Mouse (Mus musculus) brain, embryonic 18.5 days (tissue): ENCODE measurements around the gene Sumo2.
"Not testable (repeated sequence)": the region's sequence is repeated elsewhere in the genome, so short reads cannot be mapped to it uniquely, and the experiment has no call there.

Experiments
- DNase-seq: peaks from one replicate; pipeline ENCODE4 v3.0.0-alpha.2; 2012; ENCODE audit warnings: low read depth, low spot score

Gene Sumo2

DNA sequence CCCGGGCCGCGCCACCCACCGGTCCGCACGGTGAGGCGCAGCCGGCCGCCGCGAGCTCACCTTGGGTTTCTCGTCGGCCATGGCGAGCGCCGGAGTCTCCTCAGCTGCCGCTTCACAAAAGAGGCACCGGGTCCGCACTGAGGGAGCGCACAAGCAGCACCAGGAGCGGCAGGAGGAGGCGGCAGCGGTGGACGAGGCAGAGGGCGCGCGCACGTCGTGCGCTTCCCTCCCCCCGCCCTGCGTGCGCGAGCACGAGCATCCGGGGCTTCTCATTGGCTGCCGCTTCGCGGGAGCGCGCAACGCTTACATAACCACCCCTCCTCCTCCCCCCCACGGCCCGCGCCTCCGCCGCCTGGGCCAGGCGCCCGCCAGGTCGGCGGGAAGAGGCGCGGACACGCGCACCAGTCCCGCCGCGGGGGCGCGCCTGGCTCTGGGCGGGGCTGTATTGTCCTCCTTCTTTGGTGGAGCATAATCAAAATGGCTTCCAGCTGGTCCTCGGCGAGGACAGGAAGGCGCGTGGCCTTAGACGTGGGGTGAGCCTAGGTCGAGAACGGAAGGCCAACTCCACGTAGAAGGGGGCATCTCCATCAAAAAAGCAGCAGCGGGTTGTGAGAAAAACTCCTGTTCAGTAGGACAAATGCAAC lies at the start of gene Sumo2:
Gene Sumo2, minus strand, starts transcription at position 239 of the 644 bp plus-strand sequence.
- DNase-seq, result peak; percentile 91

DNA sequence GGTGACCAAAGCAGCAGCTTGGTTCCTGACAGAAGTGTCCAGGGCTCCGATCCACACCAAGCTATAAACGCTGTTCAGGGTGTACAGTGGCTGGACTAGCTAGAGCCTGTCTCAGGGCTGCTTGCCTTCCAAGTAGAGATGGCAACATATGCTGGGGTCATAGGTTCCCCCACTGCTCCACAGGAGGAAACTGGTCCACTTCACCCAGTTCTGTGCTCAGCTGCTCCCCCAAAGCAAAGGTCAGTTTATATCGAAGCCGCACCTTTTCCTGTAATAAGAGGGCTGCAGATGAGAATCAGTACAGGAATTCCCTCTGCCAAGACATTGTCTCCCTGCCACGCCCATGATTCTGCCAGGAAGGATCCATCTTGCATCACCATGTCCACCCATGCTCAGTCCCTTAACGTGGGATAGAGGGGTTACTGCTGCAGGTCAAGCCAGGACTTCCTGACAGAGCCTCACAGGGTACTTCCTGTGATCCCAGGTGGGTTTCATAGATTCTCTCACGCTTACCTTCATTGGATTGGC lies 49.6 kb upstream of the Sumo2 start:
- no peak for DNase-seq

DNA sequence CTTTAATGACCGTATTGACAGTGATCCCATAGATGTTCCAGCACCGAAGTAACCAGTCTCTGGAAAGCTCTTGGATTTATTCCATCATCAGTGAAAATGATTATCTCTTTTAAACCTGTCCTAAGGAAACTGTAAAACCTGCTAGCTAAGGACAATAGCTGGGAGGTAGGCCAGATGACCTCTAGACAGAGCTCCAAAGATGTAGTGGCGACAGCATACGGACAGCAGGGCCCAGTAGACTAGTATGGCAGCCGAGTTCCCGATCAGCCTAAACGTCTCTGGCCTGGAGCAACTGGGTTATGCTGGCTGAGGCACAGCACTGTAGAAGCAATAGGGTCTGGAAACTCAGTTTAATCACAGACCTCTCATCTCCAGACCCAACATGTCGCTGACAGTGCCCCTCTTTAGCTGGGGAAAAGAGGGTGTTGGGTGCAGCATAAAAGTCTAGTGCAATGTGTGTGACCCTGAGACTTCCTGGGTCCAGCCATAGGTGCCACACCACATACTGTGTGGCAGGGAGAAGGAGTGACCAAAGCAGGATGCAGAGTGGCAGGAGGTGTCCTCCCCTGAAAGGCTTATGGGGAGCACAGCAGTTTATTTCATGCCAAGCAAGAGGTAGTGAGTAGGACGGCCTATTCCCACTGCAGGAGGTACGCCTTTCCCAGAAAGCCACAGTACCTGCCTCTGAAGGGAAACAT lies 48.4 kb upstream of the Sumo2 start:
- DNase-seq, result no peak

DNA sequence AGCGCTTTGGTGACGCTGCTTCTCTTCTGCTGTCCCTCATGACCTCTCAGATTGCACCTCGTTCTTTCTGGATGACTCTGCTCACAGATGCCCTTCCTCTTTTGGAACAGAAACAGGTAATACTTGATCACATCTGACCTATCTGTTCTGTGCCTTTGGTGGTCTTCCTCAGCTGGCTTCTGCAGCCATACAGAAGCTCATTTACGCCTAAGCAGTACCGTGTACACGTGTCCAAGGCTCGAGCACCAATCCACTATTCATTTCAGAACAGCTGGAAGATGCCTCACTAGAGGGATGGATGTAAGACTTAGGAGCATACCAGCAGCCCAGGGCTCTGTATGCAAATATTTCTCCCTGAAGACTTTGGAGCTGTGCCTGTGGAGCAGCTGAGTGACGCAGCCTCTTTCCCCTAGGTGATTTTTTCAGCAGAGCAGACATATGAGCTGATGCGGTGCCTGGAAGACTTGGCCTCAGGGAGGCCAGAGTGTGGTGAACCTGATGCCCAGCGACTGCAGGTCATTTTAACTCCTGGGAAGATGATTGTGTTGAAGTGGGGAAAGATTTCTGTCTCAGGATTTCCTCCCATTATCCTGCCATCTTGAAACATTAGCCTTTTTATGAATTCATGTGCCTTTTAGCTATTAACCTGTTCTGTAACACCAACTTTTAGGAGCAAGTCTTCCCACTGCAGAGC lies 47.0 kb upstream of the Sumo2 start:
- DNase-seq, result no peak

DNA sequence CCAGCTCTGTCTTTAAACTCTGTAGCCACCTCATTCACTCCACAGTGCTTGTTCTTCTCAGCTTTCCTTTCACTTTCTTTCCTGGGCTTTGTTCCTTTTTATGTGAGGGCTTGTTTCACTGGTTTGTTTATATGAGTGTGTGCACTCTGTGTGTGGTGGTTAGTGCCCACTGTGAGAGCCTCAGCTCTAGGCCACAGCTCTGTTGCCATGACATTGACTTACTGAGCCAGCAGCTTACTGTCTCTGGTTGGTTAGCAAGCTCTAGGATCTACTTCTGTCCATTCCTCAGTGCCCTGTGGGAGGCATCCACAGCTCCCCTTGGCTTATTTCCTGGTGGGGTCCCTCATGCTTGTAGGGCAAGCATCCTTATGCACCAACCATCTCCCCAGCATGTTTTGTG lies 43.0 kb upstream of the Sumo2 start:
- DNase-seq, result no peak

DNA sequence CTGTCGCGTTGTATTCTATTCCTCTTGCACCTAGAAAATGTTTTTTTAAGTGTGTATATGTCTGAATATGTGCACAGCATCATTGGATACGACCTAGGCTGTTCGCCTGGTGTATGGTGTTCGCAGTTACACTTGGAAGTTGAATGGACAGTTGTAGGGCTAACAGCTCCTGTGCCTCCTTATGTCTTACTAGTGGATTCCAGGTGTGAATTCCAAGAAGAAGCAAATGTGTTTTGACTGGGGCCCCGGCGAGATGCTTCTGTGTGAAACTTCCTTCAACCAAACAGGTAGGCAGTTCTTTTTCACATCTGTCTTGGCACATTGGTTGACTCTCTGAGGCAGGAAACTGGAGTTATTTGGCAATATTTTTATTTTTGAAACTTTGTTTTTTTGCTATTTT lies 28.9 kb upstream of the Sumo2 start:
- DNase-seq, result no peak

DNA sequence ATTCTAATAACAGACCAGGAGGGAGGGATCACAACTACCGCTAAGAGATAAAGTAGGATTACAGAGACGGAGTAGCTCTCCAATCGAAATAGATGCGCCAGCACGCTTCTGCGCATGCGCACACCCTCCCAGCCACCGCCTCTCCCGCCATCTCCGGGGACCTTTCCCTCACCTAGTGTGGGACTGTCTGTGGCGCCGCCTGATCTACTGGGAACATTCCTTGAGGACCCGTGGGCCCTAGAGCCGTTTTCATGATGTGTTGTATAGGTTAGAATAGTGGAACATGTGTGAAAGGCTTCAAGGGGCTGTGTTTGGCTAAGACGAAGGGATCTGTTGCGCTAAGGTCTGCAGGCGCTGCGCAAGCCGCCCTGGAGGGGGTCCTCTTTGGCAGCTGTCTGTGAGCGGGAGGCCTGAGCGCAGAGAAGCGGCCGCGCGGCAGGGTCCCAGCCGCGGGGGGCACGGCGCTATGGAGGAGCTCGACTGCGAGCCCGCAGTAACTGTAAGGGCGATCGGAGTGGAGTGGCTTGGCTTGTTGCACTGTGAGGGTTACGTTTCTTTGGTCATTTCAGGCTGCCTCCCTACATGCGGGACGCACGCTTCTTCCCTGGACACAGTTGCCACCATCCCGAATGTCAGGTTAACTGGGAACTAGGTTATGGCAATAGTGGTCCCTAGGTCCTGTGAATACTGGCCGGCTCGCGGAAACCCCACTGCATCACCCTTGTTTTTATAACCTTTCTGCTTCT lies 28.2 kb upstream of the Sumo2 start, which contains the start of gene Nup85:
Gene Nup85, plus strand, starts transcription at position 371 of the 746 bp plus-strand sequence.
- DNase-seq, result peak; percentile 91

DNA sequence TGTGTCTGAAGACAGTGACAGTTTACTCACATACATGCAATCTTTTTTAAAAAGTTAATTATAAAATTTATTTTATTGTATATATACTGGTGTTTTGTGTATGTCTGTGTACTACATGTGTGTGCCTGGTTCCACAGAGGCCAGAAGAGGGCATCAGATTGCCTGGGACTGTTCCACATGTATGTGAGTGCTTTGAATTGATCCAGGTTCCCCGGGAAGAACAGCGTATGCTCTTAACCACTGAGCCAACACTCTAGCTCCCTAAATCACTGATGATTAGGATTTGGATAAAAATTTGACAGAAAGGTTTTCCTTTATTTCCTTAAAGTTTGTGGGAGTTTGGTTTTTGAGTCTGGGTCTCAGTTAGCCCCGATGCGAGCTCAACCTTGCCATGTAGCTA lies 27.3 kb upstream of the Sumo2 start:
- DNase-seq, result no peak

DNA sequence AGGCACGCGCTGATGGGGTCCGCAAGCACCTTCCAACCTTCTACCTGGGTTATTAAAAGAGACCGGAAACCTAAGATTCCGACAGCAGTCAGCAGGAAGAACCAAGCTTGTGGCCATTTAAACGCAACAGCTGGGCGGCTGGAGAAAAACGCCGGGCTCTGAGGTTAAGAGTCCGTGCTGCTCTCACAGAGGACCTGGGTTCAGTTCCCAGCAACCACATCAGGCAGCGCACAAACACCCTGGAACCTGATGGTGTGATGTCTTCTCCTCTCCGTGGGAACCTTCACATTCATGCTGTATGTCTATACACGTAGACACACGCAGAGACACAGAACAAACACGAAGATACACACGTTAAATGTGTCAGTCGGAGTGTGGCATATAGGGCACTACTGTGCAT lies 19.6 kb upstream of the Sumo2 start:
- DNase-seq, result no peak

DNA sequence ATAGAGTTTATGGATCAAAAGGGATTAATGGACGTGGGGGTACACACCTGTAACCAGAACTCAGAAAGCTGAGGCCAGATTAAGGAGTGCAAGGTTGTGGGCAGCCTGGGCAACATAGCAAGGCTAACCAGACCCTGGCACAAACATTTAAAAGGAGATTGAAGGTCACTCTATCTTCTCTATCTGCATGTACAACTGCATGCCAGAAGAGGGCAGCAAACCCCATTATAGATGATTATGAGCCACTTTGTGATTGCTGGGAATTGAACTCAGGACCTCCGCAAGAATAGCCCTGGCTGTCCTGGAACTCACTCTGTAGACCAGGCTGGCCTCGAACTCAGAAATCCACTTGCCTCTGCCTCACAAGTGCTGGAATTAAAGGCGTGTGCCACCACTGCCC lies 16.7 kb upstream of the Sumo2 start:
- no peak for DNase-seq

DNA sequence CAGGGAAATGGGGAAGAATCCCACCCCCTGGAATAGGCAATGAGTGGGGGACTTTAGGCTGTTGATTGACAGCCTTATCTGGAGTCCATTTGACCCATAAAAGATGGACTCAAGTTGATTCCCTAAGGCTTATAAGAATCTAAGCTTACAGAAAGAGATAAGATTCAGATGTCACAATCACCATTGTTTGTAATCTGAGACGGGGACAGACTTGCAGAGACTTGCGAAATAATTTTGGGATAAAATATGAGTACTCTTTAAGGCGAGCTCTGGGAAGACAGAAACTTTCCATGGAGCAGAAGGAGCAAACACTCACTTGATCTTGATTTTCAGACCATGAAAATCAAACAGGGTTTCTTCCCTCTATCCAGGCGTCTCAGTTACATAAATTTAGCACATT lies 7.5 kb upstream of the Sumo2 start:
- no peak for DNase-seq

DNA sequence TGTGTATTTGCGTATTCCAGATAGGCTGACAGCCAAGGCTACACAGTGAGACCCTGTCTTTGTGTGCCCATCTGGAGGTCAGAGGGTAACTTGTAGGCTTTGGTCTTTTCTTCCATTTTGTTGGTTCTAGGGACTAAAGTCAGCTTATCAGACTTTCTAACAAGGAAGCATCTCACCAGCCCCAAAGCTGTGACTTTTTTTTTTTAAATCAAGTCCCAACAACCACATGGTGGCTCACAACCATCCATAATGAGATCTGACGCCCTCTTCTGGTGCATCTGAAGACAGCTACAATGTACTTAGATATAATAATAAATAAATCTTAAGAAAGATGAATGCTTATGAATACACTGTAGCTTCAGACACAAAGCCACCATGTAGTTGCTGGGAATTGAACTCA lies 2.0 kb upstream of the Sumo2 start:
- DNase-seq, result no peak

DNA sequence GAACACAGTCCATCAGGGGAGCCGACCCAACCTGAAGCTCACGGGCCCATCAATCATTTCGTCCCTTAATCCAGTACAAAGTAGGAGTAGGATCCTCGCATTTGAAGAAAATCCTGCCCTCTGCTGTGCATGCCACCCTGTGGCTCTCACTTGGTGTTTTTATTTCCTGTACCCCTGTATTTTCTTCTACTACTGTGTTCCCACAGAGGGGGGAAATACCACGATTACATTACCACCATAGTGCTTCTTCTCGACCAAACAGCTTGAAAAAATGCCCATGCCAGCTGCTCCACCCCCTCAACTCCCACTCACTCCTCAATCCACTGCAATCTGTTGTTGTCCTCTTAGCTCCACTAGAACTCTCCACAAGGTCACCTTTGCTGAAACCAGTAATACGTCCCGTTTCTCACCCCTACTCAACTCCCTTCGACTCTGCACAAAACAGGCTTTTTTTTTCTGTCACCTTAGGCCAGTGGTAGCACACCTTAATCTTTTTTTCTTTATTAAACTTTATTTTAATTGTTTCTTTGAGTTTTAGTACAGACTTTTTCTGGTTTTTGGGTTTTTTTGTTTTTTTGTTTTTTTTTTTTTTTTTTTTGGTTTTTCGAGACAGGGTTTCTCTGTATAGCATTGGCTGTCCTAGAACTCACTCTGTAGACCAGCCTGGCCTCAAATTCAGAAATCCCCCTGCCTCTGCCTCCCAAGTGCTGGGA lies 936 bp upstream of the Sumo2 start:
- no peak for DNase-seq

DNA sequence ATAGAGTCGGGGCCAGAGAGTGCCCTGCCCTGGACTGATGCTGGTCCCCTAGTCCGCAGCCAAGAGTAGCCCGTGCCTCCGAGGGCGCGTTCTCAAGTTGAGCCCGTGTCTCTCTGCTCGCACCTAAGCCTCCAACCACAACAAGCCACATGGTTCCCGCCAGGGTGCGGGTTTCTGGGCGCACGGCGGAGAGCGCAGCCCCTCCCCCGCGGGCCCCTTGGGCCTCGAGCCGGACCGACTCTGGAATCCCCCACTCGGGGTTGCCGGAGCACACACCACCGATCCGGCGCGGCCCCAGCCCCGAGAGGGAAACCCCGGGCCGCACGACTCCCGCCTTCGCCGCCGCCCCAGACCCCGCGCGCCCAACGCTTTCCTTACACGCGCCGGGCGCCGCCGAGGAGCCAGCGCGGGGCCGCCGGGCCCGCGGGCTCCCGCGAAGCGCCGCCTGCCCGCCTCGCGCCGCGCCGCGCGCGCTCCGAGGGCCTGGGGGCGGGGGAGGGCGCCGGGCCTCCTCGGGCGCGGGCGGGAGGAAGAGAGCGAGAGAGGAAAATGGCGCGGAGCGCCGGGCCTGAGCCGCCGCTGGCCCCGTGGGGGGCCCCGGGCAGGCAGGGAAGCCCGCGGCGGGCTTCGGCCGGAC lies 557 bp downstream of the Sumo2 start:
- DNase-seq, result no peak

DNA sequence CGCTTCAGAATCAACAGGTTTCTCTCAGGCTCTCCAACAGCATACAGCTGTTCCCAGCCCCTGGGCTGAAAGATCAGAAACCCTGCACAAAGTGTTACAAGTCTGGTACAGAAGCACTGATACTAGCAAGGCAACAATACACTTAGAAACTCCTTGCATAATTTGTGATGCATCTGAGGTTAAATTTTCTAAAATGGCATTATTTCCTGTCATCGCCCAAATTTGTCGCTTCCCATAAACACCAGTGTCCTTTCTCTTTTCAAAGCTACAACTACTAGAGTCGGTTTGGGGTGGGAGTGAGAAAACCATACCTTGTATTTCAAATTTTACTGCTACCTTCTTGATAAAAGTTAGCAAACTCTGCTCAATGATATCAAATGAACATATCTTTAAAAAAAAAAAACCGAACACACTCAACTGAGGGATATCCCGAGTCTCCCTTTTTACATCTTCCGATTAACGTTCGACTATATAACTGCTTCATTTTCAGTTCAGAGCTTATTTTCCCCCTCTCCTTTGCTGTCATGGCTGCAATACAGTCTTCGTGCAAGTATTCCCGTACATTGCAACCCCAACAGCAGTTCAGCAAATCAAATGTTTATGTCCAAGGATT lies 1.2 kb downstream of the Sumo2 start:
- no peak for DNase-seq

DNA sequence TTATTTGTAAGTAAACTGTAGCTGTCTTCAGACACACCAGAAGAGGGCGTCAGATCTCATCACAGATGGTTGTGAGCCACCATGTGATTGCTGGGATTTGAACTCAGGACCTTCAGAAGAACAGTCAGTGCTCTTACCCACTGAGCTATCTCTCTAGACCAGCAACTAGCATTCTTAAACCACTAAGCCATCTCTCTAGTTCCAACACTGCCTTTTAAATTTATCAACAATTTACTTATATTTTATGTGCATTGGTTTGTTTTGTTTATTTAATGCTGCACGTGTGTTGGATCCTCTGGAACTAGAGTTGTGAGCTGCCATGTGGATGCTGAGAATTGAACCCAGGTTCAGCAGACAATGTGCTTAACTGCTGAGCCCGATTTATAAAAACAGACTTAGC lies 9.6 kb downstream of the Sumo2 start:
- not testable (repeated sequence) for DNase-seq

DNA sequence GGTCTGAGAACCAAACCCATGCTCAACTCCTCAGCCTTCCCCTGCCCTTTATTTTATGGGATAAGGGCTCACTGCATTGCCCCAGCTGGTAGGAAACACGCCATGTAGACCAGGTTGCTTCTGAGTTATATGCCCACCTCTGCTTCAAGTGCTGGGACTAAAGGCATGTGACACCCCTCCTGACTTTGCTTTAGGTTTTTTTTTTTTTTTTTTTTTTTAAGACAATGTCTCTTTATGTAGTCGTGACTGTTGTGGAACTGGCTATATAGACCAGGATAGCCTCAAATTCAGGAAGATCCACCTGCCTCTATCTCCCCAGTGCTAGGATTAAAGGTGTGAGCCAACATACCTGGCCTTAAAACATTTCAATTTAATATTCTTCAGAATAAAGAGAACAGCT lies 13.4 kb downstream of the Sumo2 start:
- DNase-seq, result no peak

DNA sequence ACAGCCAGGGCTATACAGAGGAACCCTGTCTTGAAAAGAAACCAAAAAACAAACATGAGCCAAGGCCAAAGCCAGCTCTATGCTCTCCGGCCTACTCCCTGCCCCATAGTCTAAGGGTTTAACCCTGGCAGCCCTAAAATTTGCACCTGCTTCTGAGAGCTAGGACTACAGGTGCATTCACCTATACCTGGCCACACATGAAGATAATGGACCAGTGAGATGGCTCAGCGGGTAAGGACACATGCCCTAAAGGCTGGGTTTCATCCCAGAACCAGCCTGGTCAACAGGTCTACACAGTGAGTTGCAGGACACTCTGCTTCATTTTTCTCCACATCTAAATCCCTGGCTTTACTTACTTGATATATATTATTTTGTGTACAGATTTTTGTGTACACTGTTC lies 13.8 kb downstream of the Sumo2 start:
- no peak for DNase-seq

DNA sequence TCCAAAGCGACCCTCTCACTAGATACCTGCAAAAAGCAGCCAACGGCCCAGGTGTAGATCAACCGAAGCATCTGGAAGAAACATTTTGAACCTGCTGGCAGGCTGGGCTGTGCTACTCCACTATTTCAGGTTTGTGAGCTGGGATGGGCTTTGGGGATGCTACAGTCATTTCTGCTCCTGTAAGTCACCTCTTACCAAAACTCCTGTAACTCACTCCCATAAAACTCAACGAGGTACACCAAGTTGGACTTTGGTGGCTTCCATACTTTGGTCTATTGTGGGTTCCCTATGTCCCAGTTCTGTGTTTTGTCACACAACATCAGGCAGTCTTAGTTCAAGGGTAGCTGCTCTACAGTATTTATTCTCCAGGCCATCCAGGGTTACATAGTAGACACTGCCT lies 15.0 kb downstream of the Sumo2 start:
- no peak for DNase-seq

DNA sequence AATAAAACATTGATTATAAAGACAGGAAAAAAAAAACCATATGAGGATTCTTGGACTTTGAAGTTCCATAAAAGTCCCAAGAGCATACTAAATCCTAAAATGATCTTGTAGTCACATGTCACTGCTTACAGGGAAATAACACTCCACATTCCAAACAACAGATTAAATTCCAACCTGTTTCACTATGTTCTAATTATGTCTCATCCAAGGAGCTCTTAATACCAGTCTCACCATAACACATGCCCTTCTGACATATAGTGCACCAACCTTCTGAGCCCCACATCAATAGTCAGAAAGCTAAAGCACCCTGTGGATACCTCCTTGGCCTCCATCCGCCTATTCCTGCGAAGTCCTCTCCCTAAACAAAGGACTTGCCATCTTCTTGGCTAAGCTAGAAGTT lies 15.9 kb downstream of the Sumo2 start:
- no peak for DNase-seq
